Mouse (Mus musculus): ENCODE results near the gene Tshz3. TPM values are rescaled to one million over a fixed set of nuclear protein-coding genes. Genes with fewer than 3 reads are reported as not detected.

The Tshz3 gene
- polyA plus RNA-seq, 1 experiment from 2014 or later, result 10.5 TPM

DNA sequence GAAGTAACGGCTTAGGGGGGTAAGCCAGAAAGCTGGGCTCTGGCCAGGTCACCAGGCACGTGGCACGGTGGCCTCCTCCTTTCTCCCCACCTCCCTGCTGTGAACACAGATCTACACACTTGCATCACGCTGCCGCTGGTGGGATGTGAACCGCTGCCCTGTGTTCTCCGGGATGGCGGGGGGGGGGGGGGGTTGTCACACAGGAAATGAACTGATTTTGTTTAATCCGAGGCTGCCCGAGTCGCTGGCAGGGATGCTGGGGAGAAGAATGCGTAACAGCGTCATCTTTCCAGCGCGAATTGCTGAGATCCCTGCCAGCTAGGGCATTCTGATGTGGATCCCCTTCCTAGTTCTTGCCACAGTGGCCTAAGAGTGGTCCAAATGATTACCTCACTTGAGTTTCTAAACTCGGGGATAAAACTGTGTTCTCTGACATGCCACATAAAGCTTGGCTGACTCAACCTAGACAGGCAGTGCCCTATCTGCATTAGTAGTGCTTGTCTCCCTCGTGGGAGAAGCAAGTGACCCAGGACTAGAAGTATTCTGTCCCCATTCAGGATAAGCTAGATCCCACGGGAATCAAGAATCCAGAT is 18.0 kb upstream of the Tshz3 start:
- Histone ChIP-seq H3K27me3 (peaks cover 48% of the 10 kb centered on the region), H3K4me1 (peaks cover 8% of the 10 kb centered on the region; the same call in 1 of the 2 replicates), H3K36me3 (no peaks in the 10 kb centered on the region), H3K4me3 (peak overlapping the region; percentile 27), H3K9ac (no peak overlapping the region), H3K27ac (no peak overlapping the region), H3K9me3 (no peaks in the 10 kb centered on the region), H3K4me2 (replicated peaks) (peak overlapping the region; percentile 52)
- under 1% methylated on average over 18 of the region's 18 CpGs for WGBS
- no peak for ATAC-seq (ENCODE audit: insufficient number of reproducible peaks, insufficient read depth, low FRiP score, low TSS enrichment)

- 83% methylated on average over 1 of the region's 1 CpGs for WGBS
- Histone ChIP-seq H3K9ac (no peak overlapping the region), H3K9me3 (no peaks in the 10 kb centered on the region), H3K4me1 (peaks cover 6% of the 10 kb centered on the region; the same call in 1 of the 2 replicates), H3K27me3 (peaks cover 43% of the 10 kb centered on the region), H3K36me3 (no peaks in the 10 kb centered on the region), H3K27ac (no peak overlapping the region), H3K4me2 (replicated peaks) (no peak overlapping the region), H3K4me3 (no peak overlapping the region)
- ATAC-seq (ENCODE audit: insufficient number of reproducible peaks, insufficient read depth, low FRiP score, low TSS enrichment), result no peak
Observed at GRCm38 (mm10) chr7:36687508-36687907, 10.4 kb upstream of the Tshz3 start.

GRCm38 (mm10) chr7:36689049-36689793 is 8.7 kb upstream of the Tshz3 start:
- peaks cover 56% of the 10 kb centered on the region for H3K27me3 ChIP-seq

GRCm38 (mm10) chr7:36690551-36690950 is 7.4 kb upstream of the Tshz3 start:
- Histone ChIP-seq H3K4me2 (replicated peaks) (peak overlapping the region; percentile 29), H3K4me3 (no peak overlapping the region), H3K9me3 (no peaks in the 10 kb centered on the region), H3K27ac (no peak overlapping the region), H3K9ac (no peak overlapping the region), H3K27me3 (peaks cover 68% of the 10 kb centered on the region), H3K36me3 (no peaks in the 10 kb centered on the region), H3K4me1 (peaks cover 6% of the 10 kb centered on the region; the same call in 1 of the 2 replicates)
- WGBS, result 2% methylated on average over 19 of the region's 19 CpGs
- no peak for ATAC-seq (ENCODE audit: insufficient number of reproducible peaks, insufficient read depth, low FRiP score, low TSS enrichment)

More at GRCm38 (mm10) chr7:36689049-36689793, 8.7 kb upstream of the Tshz3 start:
- H3K36me3 ChIP-seq, result no peaks in the 10 kb centered on the region
- no peak overlapping the region for H3K4me2 ChIP-seq (replicated peaks)
- ATAC-seq (ENCODE audit: insufficient number of reproducible peaks, insufficient read depth, low FRiP score, low TSS enrichment), result no peak
- H3K4me1 ChIP-seq, result peaks cover 6% of the 10 kb centered on the region; the same call in 1 of the 2 replicates
- H3K27ac ChIP-seq, result no peak overlapping the region
- no peaks in the 10 kb centered on the region for H3K9me3 ChIP-seq
- H3K9ac ChIP-seq, result no peak overlapping the region
- WGBS, result 58% methylated on average over 7 of the region's 7 CpGs
- H3K4me3 ChIP-seq, result no peak overlapping the region

DNA sequence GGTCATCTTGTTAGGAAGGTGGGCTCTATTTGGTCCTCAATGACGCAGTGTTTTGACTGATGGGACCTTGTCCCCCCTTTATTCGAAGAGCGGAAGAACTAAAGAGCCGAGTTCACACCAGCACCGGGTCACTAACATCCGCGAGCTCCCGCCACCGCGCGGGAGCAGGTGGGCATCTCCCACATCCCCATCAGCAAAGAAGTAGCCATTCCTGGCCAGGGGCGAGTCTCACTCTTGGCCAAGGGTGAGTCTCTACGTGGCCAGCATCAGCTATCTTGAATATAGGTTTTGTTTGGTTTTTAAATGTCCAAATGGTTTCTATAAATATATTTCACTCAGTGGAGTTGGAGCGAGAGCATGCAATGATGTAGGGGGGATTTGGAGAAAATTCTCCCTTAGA is 6.3 kb upstream of the Tshz3 start:
- WGBS, result 3% methylated on average over 14 of the region's 14 CpGs
- peaks cover 6% of the 10 kb centered on the region; the same call in 1 of the 2 replicates for H3K4me1 ChIP-seq
- 0 out of 2 replicates have a peak overlapping the region, but pooled peaks have one; percentile 9 for H3K4me2 ChIP-seq (replicated peaks)
- H3K4me3 ChIP-seq, result no peak overlapping the region
- ATAC-seq (ENCODE audit: insufficient number of reproducible peaks, insufficient read depth, low FRiP score, low TSS enrichment), result no peak
- H3K36me3 ChIP-seq, result no peaks in the 10 kb centered on the region
- no peak overlapping the region for H3K27ac ChIP-seq
- H3K9ac ChIP-seq, result no peak overlapping the region
- peaks cover 70% of the 10 kb centered on the region for H3K27me3 ChIP-seq
- no peaks in the 10 kb centered on the region for H3K9me3 ChIP-seq

- 0 out of 2 replicates have a peak overlapping the region, but pooled peaks have one; percentile 9 for H3K4me2 ChIP-seq (replicated peaks)
Observed at GRCm38 (mm10) chr7:36692381-36692780, 5.5 kb upstream of the Tshz3 start.

DNA sequence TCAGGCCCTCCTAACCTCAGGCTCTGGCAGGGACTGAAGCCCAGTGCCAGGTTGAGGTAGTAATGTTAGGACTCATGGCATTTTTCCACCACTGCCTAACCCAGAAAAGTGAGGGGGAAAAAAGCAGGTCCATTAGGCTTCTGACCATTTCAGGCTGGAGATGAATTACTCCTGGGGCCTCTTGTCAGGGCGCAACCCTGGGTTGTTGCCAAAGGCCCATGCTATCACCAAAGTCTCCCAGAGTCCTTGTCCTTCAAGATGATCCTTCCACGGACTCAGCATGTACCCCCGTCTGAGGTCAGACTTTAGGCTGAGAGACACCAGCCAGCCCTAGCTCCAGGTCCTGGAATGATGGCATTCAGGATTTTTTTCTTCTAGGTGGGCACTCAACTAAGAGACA is 4.8 kb upstream of the Tshz3 start:
- no peak overlapping the region for H3K9ac ChIP-seq
- ATAC-seq (ENCODE audit: insufficient number of reproducible peaks, insufficient read depth, low FRiP score, low TSS enrichment), result no peak
- no peaks in the 10 kb centered on the region for H3K9me3 ChIP-seq
- H3K27me3 ChIP-seq, result peaks cover 68% of the 10 kb centered on the region
- H3K36me3 ChIP-seq, result no peaks in the 10 kb centered on the region
- H3K4me2 ChIP-seq (replicated peaks), result no peak overlapping the region
- WGBS, result 16% methylated on average over 3 of the region's 3 CpGs
- H3K4me3 ChIP-seq, result no peak overlapping the region
- H3K4me1 ChIP-seq, result peaks cover 6% of the 10 kb centered on the region; the same call in 1 of the 2 replicates
- no peak overlapping the region for H3K27ac ChIP-seq

More at GRCm38 (mm10) chr7:36692381-36692780, 5.5 kb upstream of the Tshz3 start:
- no peaks in the 10 kb centered on the region for H3K36me3 ChIP-seq
- no peak for ATAC-seq (ENCODE audit: insufficient number of reproducible peaks, insufficient read depth, low FRiP score, low TSS enrichment)
- 7% methylated on average over 5 of the region's 5 CpGs for WGBS
- peaks cover 70% of the 10 kb centered on the region for H3K27me3 ChIP-seq
- no peak overlapping the region for H3K9ac ChIP-seq
- peaks cover 6% of the 10 kb centered on the region; the same call in 1 of the 2 replicates for H3K4me1 ChIP-seq
- H3K9me3 ChIP-seq, result no peaks in the 10 kb centered on the region
- H3K4me3 ChIP-seq, result no peak overlapping the region
- H3K27ac ChIP-seq, result no peak overlapping the region

DNA sequence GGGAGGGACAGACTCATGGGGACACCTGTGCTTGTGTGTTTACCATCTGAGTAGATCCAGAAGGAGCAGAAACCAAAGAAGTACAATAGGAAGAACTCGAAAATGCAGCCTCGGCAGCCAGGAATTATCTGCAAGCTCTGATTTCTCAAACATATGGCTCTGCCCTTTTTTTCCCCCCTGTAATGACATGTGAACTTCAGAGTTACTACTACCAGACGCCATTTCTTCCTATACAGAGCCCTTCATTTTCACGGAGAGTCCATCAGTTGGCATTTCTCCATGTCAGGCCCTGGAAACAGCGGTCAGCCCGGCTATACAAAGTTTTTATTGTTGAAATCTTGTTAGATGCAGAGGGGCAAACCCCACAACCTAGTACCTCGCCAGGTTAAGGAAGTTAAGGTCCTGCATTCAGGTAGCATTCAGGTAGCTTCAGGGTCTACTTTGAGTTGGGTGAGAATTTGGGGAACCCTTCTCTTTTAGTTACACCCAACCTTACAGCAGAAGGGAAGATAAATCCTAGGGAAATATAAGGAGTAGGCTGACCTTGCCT is 3.2 kb upstream of the Tshz3 start:
- H3K4me3 ChIP-seq, result peak overlapping the region; percentile 75
- WGBS, result 5% methylated on average over 7 of the region's 7 CpGs
- no peak for ATAC-seq (ENCODE audit: insufficient number of reproducible peaks, insufficient read depth, low FRiP score, low TSS enrichment)
- no peaks in the 10 kb centered on the region for H3K9me3 ChIP-seq
- H3K27me3 ChIP-seq, result peaks cover 51% of the 10 kb centered on the region
- H3K4me1 ChIP-seq, result peaks cover 16% of the 10 kb centered on the region; the same call in 1 of the 2 replicates
- H3K36me3 ChIP-seq, result no peaks in the 10 kb centered on the region
- H3K27ac ChIP-seq, result no peak overlapping the region
- H3K9ac ChIP-seq, result no peak overlapping the region
- H3K4me2 ChIP-seq (replicated peaks), result peak overlapping the region; percentile 99

DNA sequence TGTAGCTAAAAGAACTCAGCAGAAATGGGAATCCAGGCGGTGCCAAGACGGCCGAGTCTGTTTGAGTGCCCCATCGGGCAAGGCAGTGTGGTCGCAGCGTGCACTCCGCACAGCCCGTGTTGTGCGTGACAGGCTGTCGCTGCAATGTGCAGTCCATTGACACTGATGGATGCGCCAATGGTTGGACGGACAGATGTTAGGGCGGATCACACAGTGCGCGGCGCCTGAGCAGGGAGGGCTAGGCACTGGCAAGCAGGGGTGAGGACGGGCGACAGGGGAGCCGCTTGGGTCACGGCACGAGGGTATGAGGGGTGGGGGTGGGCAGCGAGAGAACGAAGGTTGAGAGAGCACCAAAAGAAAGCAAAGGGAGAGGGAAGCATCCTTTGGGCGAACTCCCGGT is 2.6 kb upstream of the Tshz3 start:
- peaks cover 46% of the 10 kb centered on the region for H3K27me3 ChIP-seq
- H3K4me1 ChIP-seq, result peaks cover 16% of the 10 kb centered on the region; the same call in 1 of the 2 replicates
- no peaks in the 10 kb centered on the region for H3K36me3 ChIP-seq
- H3K4me3 ChIP-seq, result peak overlapping the region; percentile 75
- no peaks in the 10 kb centered on the region for H3K9me3 ChIP-seq
- under 1% methylated on average over 25 of the region's 25 CpGs for whole genome bisulfite sequencing
- peak overlapping the region; percentile 99 for H3K4me2 ChIP-seq (replicated peaks)
- no peak overlapping the region for H3K27ac ChIP-seq
- H3K9ac ChIP-seq, result peak overlapping the region; percentile 74
- ATAC-seq (ENCODE audit: insufficient number of reproducible peaks, insufficient read depth, low FRiP score, low TSS enrichment), result no peak

DNA sequence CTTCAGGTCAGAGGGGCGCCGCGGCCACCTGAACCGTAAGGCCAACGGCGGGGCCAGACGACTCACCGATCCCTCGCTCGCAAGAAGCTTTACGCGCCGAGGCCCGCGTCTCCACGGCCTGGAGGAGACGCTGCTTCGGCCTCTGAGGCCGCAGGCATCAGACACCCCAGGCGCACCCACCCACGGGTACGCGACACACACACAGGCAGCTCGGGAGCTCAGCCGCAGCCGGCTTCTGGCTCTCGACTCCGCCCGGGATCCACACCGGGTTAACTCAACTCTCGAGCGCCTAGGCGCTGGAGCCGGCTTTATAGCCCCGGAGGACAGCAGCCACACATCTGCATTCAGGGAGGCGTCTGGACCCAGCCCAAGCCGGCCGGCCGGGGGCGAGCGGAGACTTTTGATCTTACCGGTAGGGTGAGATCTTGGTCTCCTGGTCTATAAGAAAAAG is 2.1 kb upstream of the Tshz3 start:
- Histone ChIP-seq H3K9ac (peak overlapping the region; percentile 74), H3K4me1 (peaks cover 11% of the 10 kb centered on the region; the same call in 1 of the 2 replicates), H3K9me3 (no peaks in the 10 kb centered on the region), H3K4me3 (peak overlapping the region; percentile 75), H3K36me3 (no peaks in the 10 kb centered on the region), H3K27ac (no peak overlapping the region), H3K27me3 (peaks cover 41% of the 10 kb centered on the region), H3K4me2 (replicated peaks) (peak overlapping the region; percentile 99)
- no peak for ATAC-seq (ENCODE audit: insufficient number of reproducible peaks, insufficient read depth, low FRiP score, low TSS enrichment)
- WGBS, result 1% methylated on average over 42 of the region's 42 CpGs

DNA sequence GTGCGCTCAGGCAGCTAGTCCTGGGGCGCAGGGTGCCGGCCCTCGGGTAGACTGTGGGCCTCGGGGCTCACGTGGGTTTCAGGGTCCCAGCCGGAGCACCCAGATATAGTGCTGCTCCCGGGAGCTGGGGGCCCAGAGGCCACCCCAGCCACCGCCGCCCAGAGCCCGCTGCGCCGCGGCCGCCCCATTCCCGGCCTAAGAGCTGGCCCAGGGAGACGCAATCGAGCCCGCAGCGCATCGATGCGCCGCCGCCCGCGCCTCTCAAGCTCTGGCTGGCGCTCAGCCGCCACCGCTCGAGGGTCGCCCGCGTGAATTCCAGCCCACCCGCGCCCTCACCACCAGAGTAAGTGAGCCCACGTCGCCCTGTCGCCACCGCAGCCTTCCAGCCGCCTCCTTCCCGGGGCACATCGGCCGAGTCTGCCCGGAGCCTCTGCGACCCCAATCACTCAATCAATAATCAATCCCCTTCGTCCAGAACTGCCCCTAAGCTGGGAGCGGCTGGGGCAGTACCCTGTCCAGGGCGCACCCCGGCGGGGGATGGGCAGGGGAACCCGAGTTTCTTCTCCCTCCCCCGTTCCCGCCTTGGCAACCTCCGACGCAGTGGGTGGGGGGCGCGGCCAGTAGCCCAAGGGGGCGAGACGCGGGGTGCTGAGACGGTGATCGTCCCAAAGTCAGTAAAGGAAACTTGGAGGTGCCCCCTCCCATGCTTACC is 1.4 kb upstream of the Tshz3 start:
- Histone ChIP-seq H3K27me3 (peaks cover 37% of the 10 kb centered on the region), H3K27ac (peak overlapping the region; percentile 79; the same call in 1 of the 2 replicates)

More for the DNA sequence above, 1.4 kb upstream of the Tshz3 start:
- Histone ChIP-seq H3K4me2 (replicated peaks) (peak overlapping the region; percentile 99), H3K9me3 (no peaks in the 10 kb centered on the region), H3K4me1 (peaks cover 10% of the 10 kb centered on the region; the same call in 1 of the 2 replicates), H3K9ac (peak overlapping the region; percentile 74), H3K4me3 (peak overlapping the region; percentile 75), H3K36me3 (no peaks in the 10 kb centered on the region)
- peak; percentile 23 for ATAC-seq (ENCODE audit: insufficient number of reproducible peaks, insufficient read depth, low FRiP score, low TSS enrichment)
- under 1% methylated on average over 56 of the region's 62 CpGs for WGBS
